Mouse (Mus musculus): ENCODE results near the gene Tsc22d4. TPM values are rescaled to one million over a fixed set of nuclear protein-coding genes. Genes with fewer than 3 reads are reported as not detected.

Tsc22d4 gene
- total RNA-seq, 2 experiments from 2014 or later, result 61.6 to 71.9 TPM

DNA sequence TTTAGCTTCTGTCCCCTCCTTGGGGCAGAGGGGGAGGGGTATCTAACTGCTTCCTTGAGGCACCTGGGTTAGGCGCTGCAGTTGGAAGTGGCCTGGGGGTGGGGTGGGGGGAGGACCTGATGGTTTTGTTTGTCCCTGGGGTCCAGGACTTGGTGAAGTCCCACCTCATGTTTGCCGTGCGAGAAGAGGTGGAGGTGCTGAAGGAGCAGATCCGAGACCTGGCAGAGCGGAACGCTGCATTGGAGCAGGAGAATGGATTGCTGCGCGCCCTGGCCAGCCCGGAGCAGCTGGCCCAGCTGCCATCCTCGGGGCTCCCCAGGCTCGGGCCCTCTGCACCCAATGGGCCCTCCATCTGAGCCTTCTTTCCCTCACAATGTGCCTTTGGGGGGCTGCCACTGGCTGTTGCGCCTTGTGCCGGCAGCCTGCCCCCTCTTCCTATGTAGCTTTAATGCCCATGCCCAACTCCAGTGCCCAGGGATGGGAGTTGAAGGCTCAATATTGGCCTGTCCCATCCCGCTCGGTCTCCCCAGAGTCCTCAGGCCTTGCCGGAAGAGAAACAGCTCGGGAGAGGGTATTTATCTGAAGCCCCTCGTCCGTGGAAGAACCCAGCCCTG, 13.5 kb downstream of the Tsc22d4 start:
- intact Hi-C loops (cut with DNase I), result loop anchor here (5.0 kb wide), 1 partner anchor 102 kb away; no protein-coding TSS in a partner anchor
- DNase-seq, result no peak

DNA sequence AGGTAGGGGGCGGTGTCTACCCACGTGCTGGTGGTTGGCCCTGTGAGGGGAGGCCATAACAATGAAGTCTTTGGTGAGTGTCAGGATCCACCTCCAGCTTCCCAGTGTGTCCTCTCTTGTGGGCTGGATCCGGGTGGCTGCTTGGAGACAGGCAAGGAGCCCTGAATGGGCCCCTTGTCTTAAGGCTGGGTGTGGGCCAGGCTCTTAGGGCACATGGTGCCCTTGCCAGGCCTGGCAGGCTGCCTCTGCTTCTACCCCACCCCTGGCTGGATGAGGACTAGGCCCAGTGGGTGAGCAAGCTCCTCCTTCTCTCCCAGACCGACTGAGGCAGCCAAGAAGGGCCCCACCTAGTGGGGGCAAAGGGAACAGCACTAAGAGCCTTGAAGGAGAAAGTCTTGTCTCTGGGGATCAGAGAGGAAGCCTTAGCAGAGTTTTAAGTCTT, 14.5 kb downstream of the Tsc22d4 start:
- peak; percentile 96 for DNase-seq
- intact Hi-C loops (cut with DNase I), result loop anchor here (5.0 kb wide), 1 partner anchor 103 kb away; no protein-coding TSS in a partner anchor

DNA sequence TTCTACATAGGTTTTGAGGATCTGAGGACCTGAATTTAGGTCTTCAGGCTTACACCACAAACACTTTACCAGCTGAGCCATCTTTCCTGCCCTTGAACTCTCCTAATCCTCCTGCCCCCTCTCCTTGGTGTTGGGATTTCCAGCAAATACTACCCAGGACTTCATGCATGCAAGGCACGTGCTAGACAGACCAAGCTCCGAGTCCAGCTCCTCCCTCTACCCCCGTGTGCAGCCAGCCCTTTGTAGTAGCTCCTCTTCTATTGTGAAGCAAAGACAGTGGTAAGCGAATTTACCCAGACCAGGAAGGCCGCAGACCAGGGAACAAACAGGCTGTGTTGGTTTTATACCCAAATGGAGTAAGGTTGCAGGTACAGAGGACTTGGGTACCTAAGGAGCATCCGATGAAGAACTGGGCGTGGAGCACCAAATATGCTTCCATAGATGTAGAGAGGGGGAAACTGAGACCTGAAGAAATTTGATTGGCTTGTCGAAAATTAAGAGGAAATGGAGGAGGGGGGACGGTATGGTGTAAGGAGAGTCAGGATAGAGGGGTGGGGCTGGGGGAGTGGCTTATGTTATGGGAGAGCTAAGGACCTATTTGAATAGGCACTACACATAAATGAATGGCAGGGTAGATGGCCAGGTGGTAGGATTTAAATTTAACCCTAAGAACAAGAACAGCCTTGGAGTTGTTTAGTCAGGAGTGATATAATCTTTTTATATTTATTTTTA, 19.2 kb downstream of the Tsc22d4 start:
- DNase-seq, result no peak
- intact Hi-C loops (cut with DNase I), result no loop called here

DNA sequence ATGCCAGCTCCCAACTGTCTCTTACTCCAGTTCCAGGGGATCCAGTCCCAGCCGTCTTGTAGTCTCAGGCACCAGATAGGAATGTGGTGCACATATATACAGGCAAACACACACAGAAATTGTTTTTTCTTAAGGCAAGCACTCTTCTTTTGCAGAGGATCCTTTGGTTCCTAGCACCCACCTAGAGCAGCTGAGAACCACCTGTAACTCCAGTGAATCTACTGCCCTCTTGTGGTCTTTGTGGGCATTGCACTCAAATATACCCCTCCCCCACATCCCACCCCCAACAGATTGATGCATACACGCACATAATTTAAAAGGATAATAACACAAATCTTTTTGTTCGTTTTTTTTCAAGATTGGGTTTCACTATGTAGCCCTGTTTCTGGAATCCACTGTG, 20.7 kb downstream of the Tsc22d4 start:
- intact Hi-C loops (cut with DNase I), result no loop called here

DNA sequence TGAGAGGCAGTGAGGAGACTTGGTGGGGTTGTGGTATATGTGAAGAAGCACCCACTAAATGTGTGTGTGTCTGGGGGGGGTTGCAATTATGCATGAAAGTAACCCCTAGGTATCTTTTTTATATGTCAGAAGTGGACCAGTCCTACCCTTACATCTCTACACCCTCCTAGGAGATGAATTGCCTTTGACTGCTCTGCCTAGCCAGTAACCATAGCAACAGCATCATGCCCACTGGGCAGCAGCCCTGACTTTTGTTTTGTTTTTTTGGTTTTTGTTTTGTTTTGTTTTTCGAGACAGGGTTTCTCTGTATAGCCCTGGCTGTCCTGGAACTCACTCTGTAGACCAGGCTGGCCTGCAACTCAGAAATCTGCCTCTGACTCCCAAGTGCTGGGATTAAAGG, 22.9 kb downstream of the Tsc22d4 start:
- intact Hi-C loops (cut with DNase I), result no loop called here
- no peak for DNase-seq

More for the DNA sequence above, 20.7 kb downstream of the Tsc22d4 start:
- no peak for DNase-seq

DNA sequence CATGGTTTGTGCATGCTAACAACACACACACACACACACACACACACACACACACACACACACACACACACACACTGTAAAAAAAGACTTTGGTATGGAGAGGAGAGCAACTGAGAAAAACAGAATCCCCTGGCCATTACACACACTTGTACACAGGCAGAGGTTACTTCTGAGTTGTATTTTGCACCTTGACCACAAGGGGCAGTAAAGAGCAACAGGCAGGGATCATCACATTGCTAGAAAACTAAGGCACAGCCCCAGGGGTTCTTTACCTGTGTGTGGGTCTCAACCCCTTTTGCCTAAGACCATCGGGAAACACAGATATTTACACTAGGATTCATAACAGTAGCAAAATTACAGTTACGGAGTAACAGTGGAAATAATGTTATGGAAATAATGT, 25.2 kb downstream of the Tsc22d4 start:
- DNase-seq, result no peak
- intact Hi-C loops (cut with DNase I), result no loop called here

DNA sequence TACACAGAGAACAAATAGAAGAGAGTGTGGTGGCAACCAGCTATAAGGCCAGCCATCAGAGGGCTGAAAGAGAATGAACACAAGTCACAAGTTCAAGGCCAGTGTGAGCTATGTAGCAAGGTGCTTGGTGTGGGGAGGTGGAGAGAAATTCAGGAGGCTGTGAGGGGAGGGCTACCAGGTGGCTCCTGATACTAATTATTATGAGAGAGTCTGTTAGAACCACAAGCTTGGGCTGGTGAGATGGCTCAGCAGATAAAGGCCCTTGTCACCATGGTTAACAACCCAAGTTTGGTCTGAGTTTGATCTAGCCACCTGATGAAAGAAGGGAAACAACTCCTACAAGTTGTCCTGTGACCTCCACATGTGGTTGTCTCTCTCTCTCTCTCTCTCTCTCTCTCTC, 27.2 kb downstream of the Tsc22d4 start:
- intact Hi-C loops (cut with DNase I), result no loop called here

DNA sequence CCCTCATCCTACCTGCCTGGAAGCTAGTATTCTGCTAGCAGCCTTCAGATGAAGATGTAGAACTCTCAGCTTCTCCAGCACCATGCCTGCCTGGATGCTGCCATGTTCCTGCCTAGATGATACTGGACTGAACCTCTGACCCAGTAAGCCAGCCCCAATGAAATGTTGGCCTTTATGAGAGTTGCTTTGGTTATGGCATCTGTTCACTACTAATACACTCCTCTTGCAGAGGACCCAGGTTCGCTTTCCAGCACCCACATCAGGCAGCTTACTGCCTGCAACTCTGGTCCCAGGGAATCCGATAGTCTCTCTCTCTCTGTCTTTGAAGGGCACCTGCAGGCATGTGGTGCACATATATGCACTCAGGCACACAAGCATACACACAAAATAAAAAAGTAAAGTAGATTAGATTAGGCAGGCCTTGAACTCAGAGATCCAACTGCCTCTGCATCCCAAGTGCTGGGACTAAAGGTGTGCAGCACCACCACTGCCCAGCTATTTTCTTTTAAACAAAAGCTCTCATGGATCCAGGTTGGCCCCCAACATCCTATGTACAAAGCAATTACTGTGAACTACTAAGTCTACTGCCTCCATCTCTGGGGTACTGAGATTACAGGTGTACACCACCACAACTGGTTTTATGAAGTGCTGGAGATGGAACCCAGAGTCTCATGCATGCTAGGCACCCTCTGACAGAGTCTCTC, 30.2 kb downstream of the Tsc22d4 start:
- DNase-seq, result no peak
- intact Hi-C loops (cut with DNase I), result no loop called here

More for the DNA sequence above, 27.2 kb downstream of the Tsc22d4 start:
- no peak for DNase-seq

DNA sequence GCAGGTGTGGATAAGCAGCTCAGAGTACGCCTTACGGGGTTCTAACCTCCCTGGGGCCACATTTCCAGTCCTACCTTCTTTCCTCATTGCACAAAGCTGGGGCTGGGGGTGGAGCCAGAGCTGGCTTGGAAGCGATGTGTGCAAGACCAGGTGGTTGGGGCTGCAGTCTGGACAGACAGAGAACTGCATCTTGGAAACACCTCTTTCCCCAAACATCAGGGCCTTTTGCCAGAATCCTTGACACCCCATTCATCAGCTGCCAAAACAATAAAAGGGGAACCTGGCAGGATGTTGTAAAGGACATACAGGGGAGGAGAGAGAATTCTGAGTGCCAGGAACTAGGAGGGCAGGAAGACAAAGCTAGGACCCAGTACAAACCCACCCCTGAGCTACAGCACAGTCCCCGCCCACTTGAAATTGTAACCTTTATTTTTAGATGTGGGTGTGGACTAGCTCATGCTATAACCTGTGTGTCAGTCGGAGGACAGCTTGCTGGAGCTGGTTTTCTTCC, 30.9 kb downstream of the Tsc22d4 start:
- DNase-seq, result no peak
- intact Hi-C loops (cut with DNase I), result no loop called here

DNA sequence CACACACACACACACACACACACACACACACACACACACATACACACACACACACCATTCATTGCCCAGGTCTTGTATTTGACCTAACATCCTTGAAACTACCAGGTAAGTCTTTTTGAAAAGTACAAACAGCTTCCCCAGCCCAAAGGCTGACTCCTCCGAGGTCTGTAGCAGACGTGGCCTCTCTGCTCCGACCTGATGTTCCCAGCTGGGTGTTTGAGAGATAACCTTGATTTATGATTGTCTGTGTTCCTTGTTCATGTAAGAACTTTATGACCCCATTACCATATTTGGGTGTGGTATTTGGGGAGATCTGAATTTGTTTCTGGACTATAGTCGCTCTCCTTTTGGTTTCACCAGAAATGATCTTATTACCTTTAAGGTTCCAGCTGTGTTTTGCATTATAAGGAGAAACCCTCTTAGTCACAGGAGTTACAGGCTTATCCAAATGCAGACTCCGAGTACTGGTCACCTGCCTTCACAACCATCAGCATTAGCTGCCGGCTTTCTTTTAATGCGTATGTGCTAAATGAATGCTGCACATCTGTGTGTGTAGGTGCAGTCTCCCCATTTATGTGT, 31.8 kb downstream of the Tsc22d4 start:
- no peak for DNase-seq
- intact Hi-C loops (cut with DNase I), result no loop called here

DNA sequence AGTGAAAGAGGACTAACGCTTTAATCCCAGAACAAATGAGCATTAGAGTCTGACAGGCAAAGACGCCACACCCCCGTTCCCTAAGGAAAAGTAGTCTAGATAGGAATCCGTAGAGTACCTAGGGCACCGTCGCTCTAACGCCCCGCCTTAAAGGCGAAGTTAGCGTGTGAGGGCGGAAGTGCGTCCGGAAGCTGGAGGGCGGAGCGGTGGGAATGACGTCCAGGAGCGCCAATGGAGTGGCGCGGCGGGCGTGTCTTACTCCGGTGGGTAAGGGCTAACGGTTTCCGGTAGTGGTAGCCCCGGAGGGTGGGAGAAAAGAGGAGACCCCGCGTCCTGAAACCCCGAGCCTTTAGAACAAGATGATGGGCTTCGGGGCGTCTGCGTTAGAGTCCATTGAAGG, 33.1 kb downstream of the Tsc22d4 start, which contains the start of gene Ppp1r35:
Gene Ppp1r35 (plus strand): TSS at position 215 of the 400 bp plus-strand sequence.
- peak; percentile 97 for DNase-seq
- intact Hi-C loops (cut with DNase I), result no loop called here

DNA sequence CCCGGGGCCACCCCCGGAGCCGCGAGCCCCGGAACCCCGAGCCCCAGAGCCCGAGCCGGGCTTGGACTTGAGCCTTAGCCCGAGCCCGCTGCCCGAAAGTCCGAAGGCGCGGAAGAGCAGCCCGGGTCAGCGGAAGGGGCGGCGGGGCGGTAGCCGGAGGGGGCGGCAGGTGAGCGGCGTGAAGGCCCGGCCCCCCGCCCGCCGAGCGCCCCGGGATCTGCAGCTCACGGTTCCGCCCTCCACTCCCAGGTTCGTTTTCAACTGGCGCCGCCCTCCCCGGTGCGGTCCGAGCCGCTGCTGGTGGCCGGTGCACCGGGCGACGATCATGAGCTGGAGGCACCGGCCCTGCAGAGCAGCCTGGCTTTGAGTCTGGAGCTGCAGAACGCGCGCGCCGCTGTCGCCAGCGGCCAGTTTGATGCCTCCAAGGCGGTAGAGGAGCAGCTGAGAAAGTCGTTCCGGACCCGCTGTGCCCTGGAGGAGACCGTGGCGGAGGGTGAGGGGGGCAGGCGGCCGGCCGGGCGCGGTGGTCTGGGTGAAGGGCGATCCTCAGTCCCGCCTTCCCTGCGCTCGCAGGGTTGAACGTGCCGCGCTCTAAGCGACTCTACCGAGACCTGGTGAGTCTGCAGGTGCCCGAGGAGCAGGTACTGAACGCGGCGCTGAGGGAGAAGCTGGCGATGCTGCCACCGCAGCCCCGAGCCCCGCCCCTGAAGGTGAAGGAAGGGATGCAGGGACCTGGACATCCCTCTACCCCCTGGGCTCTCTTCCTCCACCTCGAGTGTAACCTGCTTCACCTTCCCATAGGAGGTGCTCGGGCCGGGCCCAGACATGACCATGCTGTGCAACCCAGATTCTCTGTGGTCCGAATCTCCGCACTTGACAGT, 33.8 kb downstream of the Tsc22d4 start:
- intact Hi-C loops (cut with DNase I), result no loop called here
- DNase-seq, result peak; percentile 27

DNA sequence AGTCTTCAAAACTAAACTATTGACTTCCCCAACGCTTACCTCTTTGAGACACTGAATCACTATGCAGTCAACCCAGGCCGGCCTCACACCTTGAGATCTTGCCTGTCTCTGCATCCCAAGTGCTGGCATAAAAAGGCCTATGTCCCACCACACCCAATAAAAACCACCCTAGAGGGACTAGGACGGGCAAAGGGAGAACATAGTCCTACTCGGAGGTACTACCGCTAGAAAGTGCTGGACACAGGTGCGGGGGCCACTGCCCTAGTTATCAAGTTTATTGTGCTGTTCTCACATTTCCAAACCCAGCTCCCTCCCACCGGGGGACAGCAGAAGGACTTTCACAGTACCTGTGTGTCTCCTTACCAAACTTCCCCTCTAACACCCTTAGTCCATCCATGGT, 36.1 kb downstream of the Tsc22d4 start:
- intact Hi-C loops (cut with DNase I), result no loop called here
- DNase-seq, result no peak

DNA sequence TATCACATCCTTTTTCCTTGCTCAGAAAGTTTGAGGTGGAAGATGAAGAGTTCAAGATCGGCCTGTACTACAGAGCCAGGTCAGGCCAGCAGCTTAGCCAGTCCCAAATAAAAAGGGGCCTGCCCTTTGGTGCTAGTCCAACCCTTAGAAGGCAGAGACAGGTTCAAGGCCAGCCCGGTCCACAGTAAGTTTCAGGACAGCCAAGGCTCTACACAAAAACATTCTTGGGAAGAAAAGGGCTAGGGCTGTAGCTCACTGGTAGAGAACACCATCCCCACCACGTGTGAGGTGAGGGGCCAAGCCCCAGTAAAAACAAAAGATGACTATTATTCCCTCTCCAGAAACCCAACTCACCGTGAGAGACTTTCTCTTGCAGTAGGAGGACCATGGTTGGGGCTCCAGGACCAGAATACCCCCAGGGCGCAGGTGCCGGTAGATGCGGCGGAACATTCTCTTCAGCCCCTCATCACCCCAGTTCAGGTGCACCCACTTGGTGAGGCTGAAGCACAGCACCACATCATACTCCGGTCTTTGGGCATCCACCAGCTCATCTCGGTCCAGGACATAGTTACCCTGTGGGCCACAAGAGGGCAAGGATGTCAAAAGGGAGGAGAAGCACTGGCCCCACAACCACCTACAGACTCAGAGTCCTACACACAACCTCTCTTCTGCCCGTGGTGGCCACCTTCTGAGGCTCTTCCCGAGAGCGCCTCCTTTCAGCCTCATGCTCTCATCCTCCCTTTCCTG, 37.4 kb downstream of the Tsc22d4 start:
- intact Hi-C loops (cut with DNase I), result no loop called here
- DNase-seq, result no peak

DNA sequence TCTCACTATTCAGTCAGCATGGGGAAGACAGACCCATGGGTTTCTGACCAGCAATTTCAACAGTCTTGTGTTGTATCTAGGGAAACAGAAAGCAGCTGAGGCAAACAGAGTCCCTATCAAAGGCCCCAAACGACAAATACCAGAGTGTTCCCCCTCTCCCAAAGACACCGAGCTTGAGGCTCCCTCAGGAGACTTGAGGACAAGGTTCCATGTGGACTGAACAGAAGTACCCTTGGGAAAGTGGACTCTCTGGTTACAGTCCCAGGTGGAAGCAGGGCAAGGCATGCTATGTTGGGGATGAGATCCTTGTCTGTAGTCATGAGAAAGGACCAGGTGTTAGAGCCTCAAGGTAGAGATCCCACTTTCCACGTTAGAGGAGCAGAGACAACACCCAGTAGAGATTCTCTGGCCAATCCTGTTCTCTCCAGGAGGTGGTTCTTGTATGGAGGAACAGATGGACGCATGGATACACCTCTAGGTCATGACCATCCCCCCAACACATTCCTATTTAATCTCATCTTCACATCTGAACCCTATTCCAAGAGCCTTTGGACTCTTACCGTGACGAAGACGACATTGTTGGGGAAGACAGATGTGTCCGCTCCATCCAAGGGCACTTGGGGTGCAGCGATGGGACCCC, 38.5 kb downstream of the Tsc22d4 start:
- intact Hi-C loops (cut with DNase I), result no loop called here
- DNase-seq, result no peak

DNA sequence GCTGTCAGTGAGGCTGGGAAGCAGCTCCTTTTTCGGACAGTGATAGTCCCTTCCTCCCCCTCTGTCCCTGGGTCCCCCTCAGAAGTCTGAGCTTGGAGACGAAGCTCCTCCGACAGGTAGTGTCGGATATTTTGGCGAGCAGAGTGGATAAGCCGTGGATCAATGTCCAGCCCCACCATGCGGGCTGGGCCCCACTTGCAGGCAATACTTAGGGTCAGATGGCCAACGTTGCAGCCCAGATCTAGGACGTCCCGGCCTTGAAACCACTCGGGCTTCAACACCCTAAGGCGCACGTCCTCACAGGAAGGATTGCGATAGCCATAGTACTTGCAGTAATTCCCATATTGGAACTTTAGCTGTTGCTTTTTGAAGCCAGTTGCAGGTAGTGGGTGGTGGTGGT, 39.0 kb downstream of the Tsc22d4 start:
- DNase-seq, result no peak
- intact Hi-C loops (cut with DNase I), result no loop called here

DNA sequence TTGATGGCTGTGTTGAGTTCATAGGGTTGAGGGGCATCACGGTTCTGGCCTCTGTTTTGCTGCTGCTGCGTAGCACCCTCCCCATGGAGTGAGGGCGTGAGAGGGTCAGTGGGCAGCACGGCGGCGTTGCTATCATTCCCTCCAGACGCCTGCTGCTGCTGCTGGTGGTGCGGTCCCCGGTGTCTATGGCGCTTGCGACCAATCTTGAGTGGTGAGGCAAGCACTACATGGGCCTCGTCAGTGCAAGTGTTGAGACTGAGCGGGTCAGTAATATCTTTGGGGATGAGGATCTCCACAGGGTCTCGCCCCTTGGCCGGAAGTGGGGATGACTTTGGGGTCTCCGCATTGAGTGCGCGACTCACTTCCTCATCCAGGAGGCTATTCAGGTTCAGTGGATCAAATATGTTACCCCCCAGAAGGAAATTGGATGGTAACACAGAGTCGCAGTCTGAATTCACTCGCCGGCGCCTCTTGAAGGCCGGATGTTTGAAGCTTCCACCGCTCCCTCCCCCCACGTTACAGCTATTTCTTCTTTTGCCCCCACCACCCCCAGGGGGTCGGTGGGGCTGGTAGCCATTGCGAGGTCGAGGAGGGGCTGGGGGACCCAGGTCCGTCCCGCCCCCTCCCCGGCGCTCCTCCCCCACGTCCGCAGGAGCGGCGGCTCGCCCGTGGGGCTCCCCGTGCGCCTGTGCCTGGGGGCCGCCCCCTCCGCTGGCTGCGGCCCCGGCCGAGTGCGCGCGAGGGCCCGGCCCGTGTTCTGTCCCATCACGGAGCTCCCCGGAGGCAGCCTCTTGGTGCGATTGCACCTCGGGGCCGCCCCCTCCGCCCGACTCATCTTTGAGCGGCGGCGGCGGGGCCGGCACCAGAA, 39.9 kb downstream of the Tsc22d4 start:
- DNase-seq, result no peak
- intact Hi-C loops (cut with DNase I), result no loop called here

Data from left cerebral cortex, postnatal 4 days (tissue).